Mouse (Mus musculus) CH12.LX (cell line): Measurements from ENCODE around the gene Gria4.

Experiments
- JUN ChIP-seq: IDR thresholded peaks from 2 replicates; pipeline ENCODE4 v1.6.1; 2011; ENCODE audit warnings: low read depth, mild to moderate bottlenecking, low read length, improper control_type of control experiment, moderate library complexity; ENCODE audit not compliant: insufficient read depth
- MAFK ChIP-seq: IDR thresholded peaks from 2 replicates; pipeline ENCODE4 v1.6.1; 2011; ENCODE audit warnings: low read length, improper control_type of control experiment; ENCODE audit not compliant: insufficient replicate concordance
- ZKSCAN1 ChIP-seq: IDR thresholded peaks from 2 replicates; pipeline ENCODE4 v1.6.1; 2012; ENCODE audit warnings: low read depth, inconsistent platforms, low read length, improper control_type of control experiment, borderline replicate concordance

DNA sequence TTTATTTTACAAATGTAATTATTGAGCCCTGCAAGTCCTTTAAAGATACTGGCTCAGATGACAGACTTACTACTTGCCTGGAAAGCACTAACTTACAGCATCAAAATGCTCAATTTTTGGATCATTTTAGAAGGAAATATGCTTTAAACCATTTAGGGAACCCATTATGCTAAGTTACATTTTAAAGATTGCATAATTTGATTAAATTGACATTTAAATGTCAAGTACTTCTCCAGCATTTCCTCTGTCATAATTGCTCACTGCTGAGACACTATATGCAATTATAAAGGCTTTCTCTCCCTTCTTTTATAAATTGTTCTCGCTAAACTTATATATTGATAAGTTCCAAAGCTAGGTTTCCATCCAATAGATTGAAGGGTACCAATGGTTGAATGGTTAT lies 108.9 kb downstream of the Gria4 start:
- no peak for TF ChIP-seq MAFK
- no peak for TF ChIP-seq JUN
- no peak for TF ChIP-seq ZKSCAN1
